Mouse (Mus musculus) heart, adult 2 months (tissue): ENCODE data around the gene Ptpn11. TPM values are rescaled to one million over a fixed set of nuclear protein-coding genes. Genes with fewer than 3 reads are reported as not detected.
A peak's percentile ranks its signal among the peaks of the same experiment; 100 is the strongest.

Source experiments
- DNase-seq, 2 experiments: peaks; one replicate each; pipeline ENCODE4 v3.0.0; 2021
- H3K27ac ChIP-seq: fragments of 200-600 bp; 2 replicates; pipeline ENCODE4 v1.8.1; 2022
- H3K27me3 ChIP-seq: fragments of 200-500 bp; 2 replicates; pipeline ENCODE4 v1.6.1; 2012; ENCODE audit warnings: mild to moderate bottlenecking, low read length, inconsistent platforms, mixed read lengths; ENCODE audit not compliant: control insufficient read depth, insufficient read depth
- H3K36me3 ChIP-seq: fragments of 200-500 bp; 2 replicates; pipeline ENCODE4 v1.6.1; 2012; ENCODE audit warnings: low read length, inconsistent platforms; ENCODE audit not compliant: control insufficient read depth, insufficient read depth
- H3K4me1 ChIP-seq: fragments of 200-500 bp; 2 replicates; pipeline ENCODE4 v1.6.1; 2011; ENCODE audit warnings: low read length; ENCODE audit not compliant: control insufficient read depth, insufficient read depth
- H3K4me3 ChIP-seq: fragments of 200-600 bp; 2 replicates; pipeline ENCODE4 v1.8.1; 2022
- H3K79me2 ChIP-seq: fragments of 200-500 bp; replicated peaks from 2 replicates; pipeline ENCODE4 v1.6.1; 2012; ENCODE audit warnings: mild to moderate bottlenecking, inconsistent platforms, low read length, moderate library complexity, mixed read lengths; ENCODE audit not compliant: control insufficient read depth, insufficient read depth
- H3K9ac ChIP-seq: fragments of 200-500 bp; 2 replicates; pipeline ENCODE4 v1.6.1; 2012; ENCODE audit warnings: low read depth, mild to moderate bottlenecking, control low read depth, inconsistent platforms, low read length, mixed read lengths
- CTCF ChIP-seq: fragments of 200-600 bp; IDR thresholded peaks from 2 replicates; pipeline ENCODE4 v1.8.1; 2022; ENCODE audit warnings: antibody characterized with exemption, mild to moderate bottlenecking, moderate library complexity
- EP300 ChIP-seq: fragments of 200-500 bp; IDR thresholded peaks from 2 replicates; pipeline ENCODE4 v1.6.1; 2011; ENCODE audit warnings: low read depth, low read length, control low read depth; ENCODE audit not compliant: insufficient read depth
- POLR2A ChIP-seq: fragments of 200-500 bp; IDR thresholded peaks from 2 replicates; pipeline ENCODE4 v1.6.1; 2011; ENCODE audit warnings: mild to moderate bottlenecking, low read depth, low read length, control low read depth; ENCODE audit not compliant: insufficient read depth
- WGBS: fragments of 180-500 bp; shearing (Covaris S2); methylation state at CpG from one replicate; pipeline ENCODE4 v1.1.7; 2018; 5-methylcytosine and 5-hydroxymethylcytosine counted together
- intact Hi-C: fragments of 180-260 bp; cut with DNase I; formaldehyde crosslinking; loops from one replicate; pipeline ENCODE4 v1.15.1; 2025
- polyA plus RNA-seq: library from polyadenylated mRNA; depleted of rRNA; stranded (reverse); fragments of >200 nt; gene quantifications from 2 replicates; pipeline ENCODE4 v1.2.3, GENCODE M21; 2012
- total RNA-seq, 2 experiments: library from RNA; stranded (reverse); gene quantifications; 2 replicates each; pipeline ENCODE4 v1.2.3; 2021

Ptpn11 gene
- total and polyA plus RNA-seq, 3 experiments: 50.7 to 205 (median 159) TPM

GRCm38 (mm10) chr5:121146275-121146674, 44.9 kb downstream of the Ptpn11 start:
- no peaks in the 10 kb centered on the region; the same call in 1 of the 2 replicates for H3K36me3 ChIP-seq
- H3K79me2 ChIP-seq: peaks cover 1% of the 10 kb centered on the region; the same call in 1 of the 2 replicates
- no peak overlapping the region for H3K4me3 ChIP-seq
- H3K9ac ChIP-seq: no peak overlapping the region
- H3K4me1 ChIP-seq: no peaks in the 10 kb centered on the region; the same call in 1 of the 2 replicates
- WGBS: 84% methylated on average over 5 of the region's 5 CpGs
- H3K27me3 ChIP-seq: no peaks in the 10 kb centered on the region
- intact Hi-C loops: no loop called here
- H3K27ac ChIP-seq: no peak overlapping the region
- TF ChIP-seq EP300 (no peak), CTCF (no peak), POLR2A (no peak)
- DNase-seq: peak; percentile 31 to 36

- WGBS: 73% methylated on average over 5 of the region's 5 CpGs
- Histone ChIP-seq H3K36me3 (no peaks in the 10 kb centered on the region; the same call in 1 of the 2 replicates), H3K4me3 (no peak overlapping the region), H3K9ac (no peak overlapping the region), H3K79me2 (no peaks in the 10 kb centered on the region), H3K27ac (no peak overlapping the region), H3K27me3 (no peaks in the 10 kb centered on the region), H3K4me1 (no peaks in the 10 kb centered on the region; the same call in 1 of the 2 replicates)
- DNase-seq: no peak
- intact Hi-C loops: no loop called here
- TF ChIP-seq EP300: no peak
- no peak for TF ChIP-seq POLR2A
- no peak for TF ChIP-seq CTCF
Observed at GRCm38 (mm10) chr5:121145609-121146008, 45.6 kb downstream of the Ptpn11 start.

- TF ChIP-seq CTCF (no peak), EP300 (no peak), POLR2A (no peak)
- no peaks in the 10 kb centered on the region for H3K79me2 ChIP-seq
- no peak overlapping the region for H3K27ac ChIP-seq
- no peaks in the 10 kb centered on the region for H3K27me3 ChIP-seq
- intact Hi-C loops: no loop called here
- no peak overlapping the region for H3K4me3 ChIP-seq
- H3K4me1 ChIP-seq: no peaks in the 10 kb centered on the region; the same call in 1 of the 2 replicates
- no peaks in the 10 kb centered on the region; the same call in 1 of the 2 replicates for H3K36me3 ChIP-seq
- no peak for DNase-seq
- no peak overlapping the region for H3K9ac ChIP-seq
- 58% methylated on average over 13 of the region's 13 CpGs for WGBS
Observed at GRCm38 (mm10) chr5:121144441-121145238, 46.6 kb downstream of the Ptpn11 start.

GRCm38 (mm10) chr5:121142431-121143119, 48.6 kb downstream of the Ptpn11 start:
- intact Hi-C loops: no loop called here
- Histone ChIP-seq H3K27ac (no peak overlapping the region), H3K27me3 (no peaks in the 10 kb centered on the region), H3K36me3 (no peaks in the 10 kb centered on the region; the same call in 1 of the 2 replicates), H3K79me2 (no peaks in the 10 kb centered on the region), H3K4me1 (no peaks in the 10 kb centered on the region; the same call in 1 of the 2 replicates), H3K4me3 (no peak overlapping the region), H3K9ac (no peak overlapping the region)
- 86% methylated on average over 14 of the region's 14 CpGs for WGBS
- DNase-seq: no peak
- TF ChIP-seq CTCF: no peak

GRCm38 (mm10) chr5:121140276-121140675, 50.9 kb downstream of the Ptpn11 start:
- Histone ChIP-seq H3K36me3 (no peaks in the 10 kb centered on the region; the same call in 1 of the 2 replicates), H3K4me1 (no peaks in the 10 kb centered on the region), H3K27me3 (no peaks in the 10 kb centered on the region), H3K27ac (no peak overlapping the region), H3K9ac (no peak overlapping the region), H3K4me3 (no peak overlapping the region), H3K79me2 (no peaks in the 10 kb centered on the region)
- peak in 1 of 2 experiments; percentile 25 for DNase-seq
- intact Hi-C loops: no loop called here
- WGBS: 46% methylated on average over 7 of the region's 7 CpGs
- no peak for TF ChIP-seq POLR2A
- TF ChIP-seq CTCF: no peak
- no peak for TF ChIP-seq EP300

DNA sequence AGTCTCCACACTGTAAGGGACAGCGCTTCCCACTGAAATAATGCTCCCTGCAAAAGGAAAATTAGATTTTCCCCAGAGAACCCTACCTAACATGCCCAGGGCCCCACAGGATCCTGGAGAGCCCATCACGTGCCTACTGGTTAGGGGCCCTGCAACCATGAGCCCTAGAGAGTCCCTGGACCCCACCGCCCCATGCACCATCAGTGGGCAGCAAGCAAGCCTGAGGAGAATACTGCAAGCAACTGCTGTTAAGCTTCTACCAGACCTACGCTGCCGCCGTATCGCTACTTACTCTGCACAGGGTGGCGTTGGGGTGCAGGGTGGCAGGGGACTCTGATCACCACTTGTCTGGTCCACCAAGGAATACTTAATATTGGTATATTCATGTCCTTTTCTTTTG, 54.1 kb downstream of the Ptpn11 start:
- no peak for TF ChIP-seq CTCF
- TF ChIP-seq EP300: no peak
- no peak for TF ChIP-seq POLR2A
- 96% methylated on average over 8 of the region's 8 CpGs for WGBS
- H3K27ac ChIP-seq: no peak overlapping the region
- no peaks in the 10 kb centered on the region for H3K27me3 ChIP-seq
- H3K4me3 ChIP-seq: no peak overlapping the region
- DNase-seq: no peak
- no peaks in the 10 kb centered on the region for H3K4me1 ChIP-seq
- no peaks in the 10 kb centered on the region for H3K79me2 ChIP-seq
- intact Hi-C loops: no loop called here
- no peak overlapping the region for H3K9ac ChIP-seq
- H3K36me3 ChIP-seq: no peaks in the 10 kb centered on the region; the same call in 1 of the 2 replicates
